Mouse (Mus musculus): ENCODE measurements around the gene Zscan4d. TPM values are rescaled to one million over a fixed set of nuclear protein-coding genes. Genes with fewer than 3 reads are reported as not detected.
"Not testable (repeated sequence)": the region's sequence is repeated elsewhere in the genome, so short reads cannot be mapped to it uniquely, and the experiment has no call there.

The Zscan4d gene
- total RNA-seq (2021) = not detected

GRCm38 (mm10) chr7:11166059-11166458 is at the start of gene Zscan4d:
Zscan4d (minus strand) TSS chr7:11166159.
- DNase-seq (ENCODE audit: low spot score); intact Hi-C loops (cut with DNase I): not testable (repeated sequence)

- DNase-seq (ENCODE audit: low spot score); intact Hi-C loops (cut with DNase I): not testable (repeated sequence)
Measured at GRCm38 (mm10) chr7:11158036-11158435, 7.9 kb downstream of the Zscan4d start.

Other genes with a start within 250 kb of the Zscan4d start
- gene Zscan4c, start 160.4 kb downstream of the Zscan4d start, total RNA-seq (2021) = not detected
- not detected for gene Zscan4-ps1, start 96.5 kb downstream of the Zscan4d start, total RNA-seq (2021)
- gene Zscan4e, start 144.5 kb upstream of the Zscan4d start, total RNA-seq (2021) = not detected
- gene Zscan4f, start 231.8 kb upstream of the Zscan4d start, total RNA-seq (2021) = not detected